Mouse (Mus musculus): ENCODE results near the gene Spata32. TPM values are rescaled to one million over a fixed set of nuclear protein-coding genes. Genes with fewer than 3 reads are reported as not detected.

Gene Spata32
- polyA plus RNA-seq, 1 experiment from 2014 or later = not detected

GRCm38 (mm10) chr11:103160738-103161137, 57.5 kb downstream of the Spata32 start:
- no peak for DNase-seq

GRCm38 (mm10) chr11:103158621-103159478, 59.4 kb downstream of the Spata32 start:
- WGBS (ENCODE audit: insufficient replicate concordance) = 4% methylated on average over 25 of the region's 25 CpGs
- no peaks in the 10 kb centered on the region for H3K27me3 ChIP-seq (ENCODE audit: insufficient read depth, low read length)
- no peaks in the 10 kb centered on the region for H3K36me3 ChIP-seq (replicated peaks; ENCODE audit: insufficient read depth, low read length)
- 0 out of 2 replicates have a peak overlapping the region, but pooled peaks have one; percentile 41 for H3K27ac ChIP-seq (ENCODE audit: low read depth)
- DNase-seq (peak; percentile 98), ATAC-seq (peak; percentile 97)
- H3K4me2 ChIP-seq (ENCODE audit: low read depth, low read length) = peak overlapping the region; percentile 76
- TF ChIP-seq EP300 (IDR thresholded peaks at IDR 0.05; ENCODE audit: low read depth) = no peak
- TF ChIP-seq CTCF (IDR thresholded peaks at IDR 0.05; ENCODE audit: low read depth) = peak; percentile 98
- H3K4me3 ChIP-seq (ENCODE audit: low read depth, low read length) = peak overlapping the region; percentile 40
- no peaks in the 10 kb centered on the region for H3K9me3 ChIP-seq (ENCODE audit: low read length)
- H3K9ac ChIP-seq (replicated peaks) = peak overlapping the region; percentile 18; the same call in 1 of the 2 replicates
- peaks cover 7% of the 10 kb centered on the region for H3K4me1 ChIP-seq (ENCODE audit: insufficient read depth)

More at GRCm38 (mm10) chr11:103160738-103161137, 57.5 kb downstream of the Spata32 start:
- Histone ChIP-seq H3K9ac (replicated peaks) (no peak overlapping the region), H3K36me3 (replicated peaks; ENCODE audit: insufficient read depth, low read length) (no peaks in the 10 kb centered on the region), H3K4me2 (ENCODE audit: low read depth, low read length) (no peak overlapping the region), H3K27ac (ENCODE audit: low read depth) (no peak overlapping the region), H3K27me3 (ENCODE audit: insufficient read depth, low read length) (no peaks in the 10 kb centered on the region), H3K9me3 (ENCODE audit: low read length) (no peaks in the 10 kb centered on the region), H3K4me1 (ENCODE audit: insufficient read depth) (peaks cover 7% of the 10 kb centered on the region), H3K4me3 (ENCODE audit: low read depth, low read length) (no peak overlapping the region)
- no peak for TF ChIP-seq EP300 (IDR thresholded peaks at IDR 0.05; ENCODE audit: low read depth)
- TF ChIP-seq CTCF (IDR thresholded peaks at IDR 0.05; ENCODE audit: low read depth) = no peak
- 77% methylated on average over 11 of the region's 11 CpGs for WGBS (ENCODE audit: insufficient replicate concordance)
- no peak for ATAC-seq

Other genes with a start within 250 kb of the Spata32 start
- gene Nmt1, start 190.2 kb downstream of the Spata32 start, polyA plus RNA-seq (2015; fragmentation: Nextera tagmentation; extraction: Ambion mirVana) = 37.5 and 37.7 TPM in 2 replicates
- 32.3 and 32.5 TPM in 2 replicates for gene Dcakd, start 190.1 kb downstream of the Spata32 start, polyA plus RNA-seq (2015; fragmentation: Nextera tagmentation; extraction: Ambion mirVana)
- gene Plcd3, start 116.8 kb downstream of the Spata32 start, polyA plus RNA-seq (2015; fragmentation: Nextera tagmentation; extraction: Ambion mirVana) = 0.82 and 0.85 TPM in 2 replicates
- gene Acbd4, start 116.8 kb downstream of the Spata32 start, polyA plus RNA-seq (2015; fragmentation: Nextera tagmentation; extraction: Ambion mirVana) = 56.5 and 57.0 TPM in 2 replicates
- 2.6 and 2.7 TPM in 2 replicates for gene Hexim1, start 102.2 kb downstream of the Spata32 start, polyA plus RNA-seq (2015; fragmentation: Nextera tagmentation; extraction: Ambion mirVana)
- 3.4 and 3.7 TPM in 2 replicates for gene Hexim2, start 86.0 kb downstream of the Spata32 start, polyA plus RNA-seq (2015; fragmentation: Nextera tagmentation; extraction: Ambion mirVana)
- 4.1 and 5.9 TPM in 2 replicates for gene Fmnl1, start 47.3 kb downstream of the Spata32 start, polyA plus RNA-seq (2015; fragmentation: Nextera tagmentation; extraction: Ambion mirVana)
- 0.09 TPM in 1 of 2 replicates, not detected in the other for gene 1700023F06Rik, start 9.9 kb downstream of the Spata32 start, polyA plus RNA-seq (2015; fragmentation: Nextera tagmentation; extraction: Ambion mirVana)
- gene Map3k14, start 49.0 kb upstream of the Spata32 start, polyA plus RNA-seq (2015; fragmentation: Nextera tagmentation; extraction: Ambion mirVana) = 0.67 and 0.78 TPM in 2 replicates
- gene Arhgap27, start 145.3 kb upstream of the Spata32 start, polyA plus RNA-seq (2015; fragmentation: Nextera tagmentation; extraction: Ambion mirVana) = 3.2 and 3.3 TPM in 2 replicates
- 2.1 and 2.3 TPM in 2 replicates for gene Plekhm1, start 194.3 kb upstream of the Spata32 start, polyA plus RNA-seq (2015; fragmentation: Nextera tagmentation; extraction: Ambion mirVana)

Data from liver, postnatal 0 days (tissue).